Mouse (Mus musculus): ENCODE measurements around the gene Ap1g2. TPM values are rescaled to one million over a fixed set of nuclear protein-coding genes. Genes with fewer than 3 reads are reported as not detected.
A peak's percentile ranks its signal among the peaks of the same experiment; 100 is the strongest.

Gene Ap1g2
- total RNA-seq, 1 experiment from 2014 or later = 30.9 TPM

GRCm38 (mm10) chr14:55063581-55064381 lies 42.6 kb downstream of the Ap1g2 start:
- ATAC-seq (replicated peaks; ENCODE audit: low read depth, poor library complexity, severe bottlenecking) = no peak

DNA sequence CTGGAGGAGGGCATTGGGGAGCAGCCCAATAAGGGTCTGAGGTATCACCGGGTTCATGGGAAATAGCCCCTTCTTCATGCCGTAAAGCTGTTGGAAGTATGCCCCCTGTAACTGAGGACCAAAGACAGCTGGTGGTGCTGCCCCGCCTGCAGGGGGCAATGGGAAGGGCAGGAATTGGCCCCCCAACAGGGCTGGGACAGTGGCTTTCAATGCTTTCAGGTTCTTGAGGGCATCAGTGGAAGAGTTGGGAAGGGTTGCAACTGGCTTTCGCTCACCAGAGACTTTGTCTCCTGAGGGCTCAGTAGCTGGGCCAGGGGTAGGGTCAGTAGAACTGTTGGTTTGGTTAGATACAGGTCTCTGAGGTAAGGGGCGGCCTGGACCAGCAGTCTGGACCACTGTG lies 43.3 kb downstream of the Ap1g2 start:
- ATAC-seq (replicated peaks; ENCODE audit: low read depth, poor library complexity, severe bottlenecking) = no peak

- peak; percentile 97 for ATAC-seq (replicated peaks; ENCODE audit: low read depth, poor library complexity, severe bottlenecking)
Observed at GRCm38 (mm10) chr14:55062626-55063025, 43.8 kb downstream of the Ap1g2 start.

GRCm38 (mm10) chr14:55061845-55062244 lies 44.5 kb downstream of the Ap1g2 start:
- no peak for ATAC-seq (replicated peaks; ENCODE audit: low read depth, poor library complexity, severe bottlenecking)

DNA sequence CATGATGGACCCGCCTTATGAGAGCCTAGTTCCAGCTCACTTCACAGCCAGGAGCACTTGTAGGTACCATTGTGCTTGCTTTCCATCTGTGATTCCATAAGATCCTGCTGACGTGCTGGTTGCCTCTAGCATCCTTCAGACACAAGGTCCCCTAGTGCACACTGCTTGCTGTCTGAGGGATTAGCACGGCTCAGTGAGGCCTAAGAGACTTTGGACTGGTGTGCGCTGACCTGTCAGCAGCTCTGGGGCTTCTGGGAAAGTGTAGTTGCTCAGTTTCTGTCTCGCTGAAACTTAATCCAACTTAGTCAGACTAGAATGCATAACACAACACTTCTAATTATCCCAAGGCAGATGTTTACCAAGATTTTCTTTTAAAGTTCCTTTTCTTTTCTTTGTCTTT lies 46.5 kb downstream of the Ap1g2 start:
- ATAC-seq (replicated peaks; ENCODE audit: low read depth, poor library complexity, severe bottlenecking) = no peak

- ATAC-seq (replicated peaks; ENCODE audit: low read depth, poor library complexity, severe bottlenecking) = no peak
Observed at GRCm38 (mm10) chr14:55059009-55059408, 47.4 kb downstream of the Ap1g2 start.

DNA sequence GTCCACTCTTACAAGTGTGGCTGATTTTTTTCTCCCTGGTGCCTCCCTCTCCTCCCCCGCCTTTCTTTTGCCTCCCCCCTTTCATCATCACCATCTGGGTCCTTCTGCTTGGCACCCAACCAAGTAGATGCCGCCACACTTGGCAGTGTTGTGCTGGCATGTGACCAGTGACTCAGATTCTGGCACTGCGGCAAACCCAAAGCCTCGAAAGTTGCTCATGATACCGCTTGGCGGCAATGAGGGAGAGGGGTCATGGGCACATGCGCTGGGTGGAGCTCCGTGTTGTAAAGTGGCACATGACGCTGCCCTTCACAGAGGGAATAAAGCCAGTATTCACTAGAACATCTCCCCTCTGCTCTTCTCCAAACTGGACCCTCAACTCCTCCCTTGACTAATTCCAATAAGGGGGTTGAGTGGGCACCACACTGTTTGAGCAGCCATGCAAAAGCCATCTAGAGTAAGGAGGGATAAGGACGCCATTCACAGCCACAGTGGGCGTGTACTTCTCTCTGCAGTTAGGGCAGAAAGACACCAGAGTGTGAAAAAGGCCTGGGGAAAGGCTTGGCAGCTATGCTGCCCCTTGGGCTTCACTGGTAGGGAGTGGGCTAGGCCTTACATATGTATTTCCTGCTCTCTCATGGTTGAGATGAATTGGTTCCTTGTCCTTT lies 51.1 kb downstream of the Ap1g2 start:
- peak; percentile 91 for ATAC-seq (replicated peaks; ENCODE audit: low read depth, poor library complexity, severe bottlenecking)

DNA sequence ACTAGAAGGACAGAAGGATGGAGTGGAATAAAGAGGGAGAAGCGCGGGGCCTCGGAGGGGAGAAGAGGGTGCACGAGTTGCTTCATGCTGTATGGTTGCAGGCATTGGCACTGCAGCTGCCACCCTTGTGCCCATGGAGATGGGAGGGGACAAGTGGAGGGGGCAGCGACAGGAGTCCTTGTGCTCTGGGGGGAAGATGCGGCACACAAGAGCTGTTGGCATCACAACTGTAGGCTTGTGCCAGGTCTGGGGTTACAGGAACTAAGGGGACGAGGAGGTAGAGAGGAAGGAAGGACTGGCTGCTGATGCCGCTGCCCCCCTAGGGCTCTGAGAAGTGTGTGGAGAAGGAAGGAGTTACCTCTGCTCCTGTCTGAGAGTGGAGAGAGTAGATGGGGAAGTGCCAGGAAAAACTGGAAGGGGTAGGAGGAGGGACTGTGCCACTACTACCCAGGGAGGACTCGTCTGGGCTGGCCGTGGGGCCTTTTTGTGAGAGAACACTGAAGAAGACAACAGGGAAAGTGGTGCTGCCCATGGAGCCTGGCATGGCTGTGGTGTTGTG lies 52.1 kb downstream of the Ap1g2 start:
- peak; percentile 38 for ATAC-seq (replicated peaks; ENCODE audit: low read depth, poor library complexity, severe bottlenecking)

- ATAC-seq (replicated peaks; ENCODE audit: low read depth, poor library complexity, severe bottlenecking) = no peak
Observed at GRCm38 (mm10) chr14:55053708-55054190, 52.6 kb downstream of the Ap1g2 start.

GRCm38 (mm10) chr14:55053050-55053449 lies 53.3 kb downstream of the Ap1g2 start:
- ATAC-seq (replicated peaks; ENCODE audit: low read depth, poor library complexity, severe bottlenecking) = no peak

DNA sequence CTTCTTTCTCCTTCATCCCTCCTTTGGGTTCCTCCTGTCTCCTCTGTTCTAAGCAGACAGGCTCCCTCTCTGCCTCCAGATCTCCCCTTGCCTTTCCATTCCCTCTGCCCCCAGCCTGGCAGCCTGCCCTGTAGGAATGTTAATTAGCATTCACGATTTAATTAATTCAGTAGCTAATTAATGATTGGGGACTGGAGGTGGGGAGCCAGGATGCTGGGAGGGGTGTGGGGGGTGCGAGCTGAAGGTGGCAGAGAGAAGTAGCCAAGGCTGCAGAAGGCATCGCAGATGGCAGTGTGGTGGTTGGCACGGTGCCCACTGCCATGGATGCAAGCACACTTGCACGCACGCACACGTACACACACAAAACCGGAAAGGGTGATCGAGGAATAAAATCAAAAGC lies 53.9 kb downstream of the Ap1g2 start:
- no peak for ATAC-seq (replicated peaks; ENCODE audit: low read depth, poor library complexity, severe bottlenecking)

Other genes starting within 250 kb of the Ap1g2 start
- gene Homez, start 235.6 kb downstream of the Ap1g2 start, total RNA-seq (2017) = 12.5 and 15.6 TPM in 2 replicates
- 5.4 TPM in 1 of 2 replicates, not detected in the other for gene Ppp1r3e, start 229.0 kb downstream of the Ap1g2 start, total RNA-seq (2017)
- 7.8 and 10.3 TPM in 2 replicates for gene Bcl2l2, start 223.2 kb downstream of the Ap1g2 start, total RNA-seq (2017)
- gene Gm20521, start 223.2 kb downstream of the Ap1g2 start, total RNA-seq (2017) = 2.4 TPM in 1 of 2 replicates, not detected in the other
- gene Pabpn1, start 214.1 kb downstream of the Ap1g2 start, total RNA-seq (2017) = 466 and 493 TPM in 2 replicates
- 0.23 and 6.6 TPM in 2 replicates for gene Slc22a17, start 193.5 kb downstream of the Ap1g2 start, total RNA-seq (2017)
- not detected in 2 replicates for gene Efs, start 180.5 kb downstream of the Ap1g2 start, total RNA-seq (2017)
- not detected in 2 replicates for gene Il25, start 173.9 kb downstream of the Ap1g2 start, total RNA-seq (2017)
- not detected in 2 replicates for gene Cmtm5, start 170.3 kb downstream of the Ap1g2 start, total RNA-seq (2017)
- not detected in 2 replicates for gene Myh6, start 139.7 kb downstream of the Ap1g2 start, total RNA-seq (2017)
- gene Gm17428, start 129.7 kb downstream of the Ap1g2 start, total RNA-seq (2017) = not detected in 2 replicates
- gene Myh7, start 112.0 kb downstream of the Ap1g2 start, total RNA-seq (2017) = not detected in 2 replicates
- gene Ngdn, start 91.1 kb downstream of the Ap1g2 start, total RNA-seq (2017) = 53.3 and 56.1 TPM in 2 replicates
- gene Zfhx2, start 14.3 kb downstream of the Ap1g2 start, total RNA-seq (2017) = 2.0 and 5.0 TPM in 2 replicates
- gene Thtpa, start 11.8 kb downstream of the Ap1g2 start, total RNA-seq (2017) = 8.3 and 12.9 TPM in 2 replicates
- not detected in 2 replicates for gene Jph4, start 10.3 kb upstream of the Ap1g2 start, total RNA-seq (2017)
- not detected in 2 replicates for gene Dhrs2, start 115.4 kb upstream of the Ap1g2 start, total RNA-seq (2017)